Mouse (Mus musculus): ENCODE data around the gene Htra1.

Htra1 gene

DNA sequence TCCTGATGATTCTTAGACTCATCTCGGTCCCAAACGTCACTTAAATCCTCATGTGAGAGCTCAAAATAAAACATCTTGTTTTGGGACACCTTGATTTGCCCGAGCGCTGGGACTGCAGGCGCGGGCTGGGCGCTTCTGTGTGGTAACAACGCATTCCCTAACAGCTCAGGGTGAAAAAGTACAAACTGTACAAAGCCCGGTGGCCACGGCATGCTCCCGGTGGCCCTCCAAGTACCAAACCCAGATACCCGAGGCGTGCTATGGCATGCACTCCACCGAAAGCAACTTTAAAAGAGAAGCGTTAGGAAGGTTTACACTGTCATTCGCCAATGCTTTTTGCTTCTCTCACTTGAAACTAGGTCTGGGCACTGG lies 504 bp upstream of the Htra1 start:
- no peak for DNase-seq (ENCODE audit: low spot score in 2 of 2)

GRCm38 (mm10) chr7:130936472-130936951 lies 601 bp downstream of the Htra1 start:
- DNase-seq (ENCODE audit: low spot score in 2 of 2) = no peak

DNA sequence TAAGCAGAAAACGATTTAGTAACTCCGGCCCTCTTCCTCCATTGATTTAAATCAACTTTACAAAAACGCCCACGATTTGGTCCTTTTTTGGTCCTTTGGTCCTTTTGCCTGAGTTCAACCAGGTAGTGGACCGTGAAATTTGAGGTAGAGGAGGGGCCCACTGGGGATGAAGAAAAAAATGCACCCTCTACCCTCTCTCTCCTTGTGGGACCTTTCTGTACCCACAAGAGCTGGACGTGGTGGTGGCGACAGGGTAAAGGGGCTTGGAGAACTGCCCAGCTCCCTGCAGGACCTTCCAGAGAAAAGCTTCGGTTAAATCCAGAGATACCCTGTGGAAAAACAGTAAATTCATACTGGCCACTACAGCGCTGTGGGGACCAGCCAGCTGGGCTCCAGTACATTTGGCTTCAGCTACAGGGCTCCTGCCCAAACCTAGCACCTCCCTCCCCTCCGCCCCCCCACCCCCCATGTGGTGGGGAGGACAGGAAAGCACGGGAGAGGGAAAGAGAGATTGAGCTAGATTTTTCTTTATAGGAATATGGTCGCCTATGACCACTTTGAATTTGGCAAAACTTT lies 1.4 kb downstream of the Htra1 start:
- DNase-seq (ENCODE audit: low spot score in 2 of 2) = no peak

DNA sequence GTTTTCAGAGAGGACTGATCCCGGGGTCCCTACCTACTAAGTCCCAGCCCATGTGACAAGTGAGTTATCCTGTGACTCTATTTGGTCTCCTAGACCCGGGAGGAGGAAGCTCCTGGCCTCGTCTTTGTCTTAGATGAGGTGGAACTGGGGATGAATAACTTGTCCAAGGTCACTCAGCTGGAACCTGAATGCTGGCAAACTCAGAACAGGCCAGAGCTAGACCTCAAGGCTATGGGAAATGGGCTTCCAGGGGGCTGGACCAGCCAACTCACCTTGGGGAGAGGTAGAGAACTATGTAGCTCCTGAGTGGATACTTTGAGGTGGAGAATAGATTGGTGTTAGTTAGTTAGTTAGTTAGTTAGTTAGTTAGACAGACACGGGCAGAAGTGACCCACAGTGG lies 2.1 kb downstream of the Htra1 start:
- DNase-seq (ENCODE audit: low spot score in 2 of 2) = no peak

DNA sequence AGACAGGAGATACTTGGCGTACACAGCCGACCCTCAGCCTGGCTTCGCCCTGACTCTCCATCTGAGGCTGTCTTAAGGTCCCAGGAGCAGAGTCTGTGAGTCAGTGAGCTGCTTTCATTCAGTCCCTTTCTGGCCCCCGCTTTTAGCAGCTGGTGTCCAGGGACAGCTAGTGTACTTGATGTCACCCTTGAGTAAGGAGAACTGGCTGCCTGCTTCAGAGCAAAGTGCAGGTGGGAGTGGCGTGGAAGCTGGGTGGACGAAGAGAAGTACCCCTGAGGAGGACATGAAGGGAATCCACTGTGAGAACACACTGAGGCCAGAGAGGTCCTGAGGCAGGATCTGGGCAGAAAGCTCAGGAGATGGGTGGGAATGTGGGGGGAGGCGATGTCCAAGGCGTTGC lies 3.0 kb downstream of the Htra1 start:
- DNase-seq (ENCODE audit: low spot score in 2 of 2) = no peak

DNA sequence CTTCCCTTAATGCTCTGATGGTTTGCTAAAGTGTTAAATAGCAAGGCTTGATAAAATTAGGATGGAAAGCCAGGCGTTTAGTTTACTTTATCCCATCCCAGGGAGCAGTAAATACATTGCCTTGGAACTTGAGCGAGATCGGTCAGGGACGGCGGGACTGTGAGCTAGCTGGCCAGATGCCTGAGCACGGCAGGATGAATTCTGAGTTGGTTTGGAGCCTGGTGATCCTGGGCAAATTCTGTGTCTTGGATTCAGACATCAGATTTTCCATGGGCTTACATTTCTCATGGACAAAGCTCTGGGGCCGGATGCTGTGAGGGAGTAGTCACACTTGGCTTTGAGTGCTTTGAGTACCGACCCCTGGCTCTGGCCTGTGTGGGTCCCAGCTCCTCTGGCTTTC lies 4.8 kb downstream of the Htra1 start:
- no peak for DNase-seq (ENCODE audit: low spot score in 2 of 2)

- no peak for DNase-seq (ENCODE audit: low spot score in 2 of 2)
These were observed 7.5 kb downstream of the Htra1 start for GRCm38 (mm10) chr7:130943280-130943895.

- no peak for DNase-seq (ENCODE audit: low spot score in 2 of 2)
These were observed 9.0 kb downstream of the Htra1 start for GRCm38 (mm10) chr7:130944766-130945475.

DNA sequence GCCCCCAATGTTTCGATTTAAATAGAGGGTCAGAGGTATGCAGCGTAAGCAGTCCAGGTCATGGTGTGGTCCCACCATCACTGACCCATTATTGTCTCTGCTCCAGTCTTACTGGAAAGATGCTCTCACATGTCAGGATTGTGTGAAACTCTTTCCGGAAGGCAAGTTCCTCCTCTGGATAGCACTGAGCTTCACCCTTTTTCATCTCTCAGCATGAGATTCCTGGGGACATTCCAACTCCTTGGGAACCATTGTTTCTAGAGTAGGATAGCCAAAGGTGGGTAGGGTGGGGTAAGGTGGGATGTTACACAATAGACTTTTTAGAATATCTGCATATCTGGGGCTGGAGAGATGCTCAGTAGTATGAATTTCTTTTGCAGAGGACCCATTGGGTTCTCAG lies 9.8 kb downstream of the Htra1 start:
- no peak for DNase-seq (ENCODE audit: low spot score in 2 of 2)

DNA sequence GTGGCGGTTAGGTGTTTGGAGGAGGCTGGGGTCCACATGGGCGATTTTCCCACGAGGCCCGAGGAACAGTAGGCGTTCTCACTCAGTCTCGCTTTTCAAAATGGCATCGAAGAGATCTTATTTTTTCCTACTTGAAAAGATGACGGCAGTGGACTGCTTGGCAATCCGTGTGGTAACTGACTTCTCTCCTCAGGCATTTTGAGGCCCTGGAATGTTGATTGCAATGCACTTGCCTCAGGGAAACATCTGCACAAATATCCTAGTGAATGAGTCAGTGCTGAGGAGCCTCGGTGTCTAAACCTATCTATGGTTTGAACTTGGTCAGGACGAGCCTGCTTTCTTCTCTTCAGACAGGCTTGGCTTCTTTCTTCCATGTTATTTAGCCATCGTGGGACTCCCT lies 10.4 kb downstream of the Htra1 start:
- DNase-seq (ENCODE audit: low spot score in 2 of 2) = no peak

DNA sequence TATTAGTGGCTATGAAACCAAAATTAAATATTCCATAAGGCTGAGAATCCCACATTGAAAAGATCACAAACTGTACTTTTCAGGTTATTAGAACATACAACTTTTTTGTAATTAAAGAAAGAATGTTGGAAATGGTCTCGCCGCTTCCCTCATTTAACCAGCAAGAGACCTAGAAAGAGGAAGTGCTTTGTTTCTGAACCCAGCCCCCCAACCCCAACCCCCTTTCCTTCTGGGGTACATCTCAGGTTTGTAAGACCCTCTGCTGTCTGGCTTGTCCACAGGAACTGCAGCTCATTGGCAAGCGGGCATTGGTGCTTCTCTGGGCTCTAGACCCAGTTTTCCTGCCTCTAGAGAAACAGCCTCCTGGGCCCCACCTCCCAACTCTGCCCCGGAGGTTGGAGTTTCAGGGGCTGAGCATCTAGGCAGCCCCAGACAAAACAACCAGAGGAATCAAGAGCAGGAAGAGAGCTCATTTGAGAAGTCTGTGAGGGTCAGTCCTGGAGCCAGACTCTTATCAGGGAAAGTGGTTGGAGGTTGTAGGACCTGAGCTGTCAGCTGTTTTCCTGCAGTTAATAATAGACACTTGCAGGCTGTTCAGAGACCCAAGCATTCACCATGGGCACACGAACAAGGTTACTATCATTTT lies 12.8 kb downstream of the Htra1 start:
- DNase-seq (ENCODE audit: low spot score in 2 of 2) = no peak

DNA sequence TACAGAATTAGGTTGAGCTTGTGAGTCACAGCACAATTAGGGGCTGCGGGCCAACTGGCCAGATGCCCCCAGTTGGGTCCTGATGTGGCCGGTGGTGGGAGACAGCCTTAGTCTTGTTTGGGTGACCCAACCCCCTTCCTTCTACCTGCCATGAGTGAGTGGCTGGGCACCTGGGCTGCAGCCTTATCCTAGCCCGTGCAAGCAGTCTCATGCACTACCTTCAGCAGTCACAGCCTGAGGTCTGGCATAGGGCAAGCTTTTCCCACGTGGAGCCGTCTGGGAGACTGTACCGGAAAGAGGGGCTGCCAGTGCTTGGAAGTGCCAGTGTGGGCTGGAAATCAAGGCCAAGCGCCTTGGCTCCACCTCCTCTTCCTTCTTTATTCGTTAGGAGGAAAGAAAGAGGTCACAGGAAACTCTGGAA lies 13.4 kb downstream of the Htra1 start:
- DNase-seq (ENCODE audit: low spot score in 2 of 2) = no peak

GRCm38 (mm10) chr7:130950482-130950881 lies 14.6 kb downstream of the Htra1 start:
- DNase-seq (ENCODE audit: low spot score in 2 of 2) = no peak

DNA sequence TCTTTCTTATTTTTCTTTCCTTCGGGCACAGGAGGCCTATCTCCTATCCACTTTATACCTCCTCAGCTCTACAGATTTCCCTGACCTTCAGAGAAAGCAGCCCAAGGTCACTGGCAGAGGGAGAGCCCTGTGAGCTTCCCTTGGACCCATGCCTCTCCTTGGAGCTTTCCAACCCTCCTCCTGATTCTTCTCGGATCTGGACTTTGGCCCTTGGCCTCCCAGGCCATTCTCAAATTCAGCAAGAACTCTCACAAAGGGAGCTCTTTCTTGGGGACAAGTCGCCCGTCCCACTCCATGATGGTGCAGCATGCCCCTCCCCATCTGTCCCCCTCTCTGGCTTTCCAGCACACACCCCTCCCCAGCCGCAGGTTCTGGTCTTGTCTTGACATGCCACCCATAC lies 15.1 kb downstream of the Htra1 start:
- no peak for DNase-seq (ENCODE audit: low spot score in 2 of 2)

DNA sequence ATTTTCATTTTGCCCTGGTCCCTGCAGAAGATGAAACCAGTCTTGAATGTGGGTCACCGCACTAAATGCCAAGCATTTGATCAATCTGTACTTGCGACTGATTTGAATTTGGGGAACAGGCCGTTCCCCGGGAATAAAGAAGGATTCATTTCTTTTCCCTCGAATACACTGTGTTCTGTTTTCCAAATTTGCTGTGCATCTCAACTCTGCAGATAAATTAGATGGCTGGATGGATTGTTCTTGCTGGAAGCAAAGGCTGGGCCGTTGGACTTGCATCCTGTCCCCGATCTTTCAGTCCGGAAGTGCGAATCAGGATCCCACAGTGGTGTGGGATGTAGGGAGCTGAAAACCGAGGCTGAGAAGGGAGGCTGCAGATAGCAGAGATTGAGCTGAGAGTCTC lies 17.5 kb downstream of the Htra1 start:
- DNase-seq (ENCODE audit: low spot score in 2 of 2) = no peak

DNA sequence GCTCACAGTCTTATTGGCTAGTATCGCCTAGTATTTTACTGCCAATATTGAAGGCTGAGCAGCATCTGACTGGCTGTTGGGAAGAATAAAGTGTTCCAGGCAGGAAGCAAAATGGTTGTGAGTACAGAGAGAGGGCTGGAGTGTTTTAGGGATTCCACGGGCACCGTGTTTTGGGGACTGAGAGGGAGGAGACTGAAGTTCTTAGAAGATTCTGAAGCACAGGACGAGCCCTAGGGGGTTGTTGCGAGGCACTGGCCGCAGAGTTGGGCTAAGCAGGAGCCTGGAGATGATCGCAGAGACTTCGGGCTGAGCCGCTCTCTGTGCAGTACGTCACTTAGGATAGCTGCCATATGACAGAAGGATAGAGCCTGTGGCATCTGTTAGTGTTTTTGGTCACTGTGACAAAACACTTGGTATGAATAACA lies 18.3 kb downstream of the Htra1 start:
- DNase-seq (ENCODE audit: low spot score in 2 of 2) = no peak

GRCm38 (mm10) chr7:130958551-130958950 lies 22.6 kb downstream of the Htra1 start:
- no peak for DNase-seq (ENCODE audit: low spot score in 2 of 2)

GRCm38 (mm10) chr7:130959868-130960267 lies 24.0 kb downstream of the Htra1 start:
- no peak for DNase-seq (ENCODE audit: low spot score in 2 of 2)

GRCm38 (mm10) chr7:130961429-130961828 lies 25.5 kb downstream of the Htra1 start:
- DNase-seq (ENCODE audit: low spot score in 2 of 2) = no peak

DNA sequence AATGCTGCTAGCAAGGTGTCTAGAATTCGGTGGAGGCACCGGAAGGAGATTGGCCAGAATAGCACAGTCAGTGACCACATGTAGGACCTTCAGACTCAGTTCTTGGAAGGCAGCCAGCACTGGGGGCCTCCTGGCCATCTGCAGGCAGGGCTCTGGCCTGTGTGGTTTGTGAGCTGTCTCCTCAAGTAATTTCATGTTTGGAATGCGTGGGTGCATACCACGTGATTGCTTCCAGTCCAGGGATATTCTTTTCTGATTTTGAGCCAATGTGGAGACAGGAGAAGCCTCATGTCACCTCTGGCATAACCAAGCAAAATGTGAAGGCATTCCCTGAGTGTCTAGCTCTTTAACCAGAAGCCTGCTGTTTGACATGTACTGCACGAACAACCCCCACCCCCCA lies 28.8 kb downstream of the Htra1 start:
- no peak for DNase-seq (ENCODE audit: low spot score in 2 of 2)

- DNase-seq (ENCODE audit: low spot score in 2 of 2) = no peak
These were observed 29.5 kb downstream of the Htra1 start for GRCm38 (mm10) chr7:130965396-130965795.

DNA sequence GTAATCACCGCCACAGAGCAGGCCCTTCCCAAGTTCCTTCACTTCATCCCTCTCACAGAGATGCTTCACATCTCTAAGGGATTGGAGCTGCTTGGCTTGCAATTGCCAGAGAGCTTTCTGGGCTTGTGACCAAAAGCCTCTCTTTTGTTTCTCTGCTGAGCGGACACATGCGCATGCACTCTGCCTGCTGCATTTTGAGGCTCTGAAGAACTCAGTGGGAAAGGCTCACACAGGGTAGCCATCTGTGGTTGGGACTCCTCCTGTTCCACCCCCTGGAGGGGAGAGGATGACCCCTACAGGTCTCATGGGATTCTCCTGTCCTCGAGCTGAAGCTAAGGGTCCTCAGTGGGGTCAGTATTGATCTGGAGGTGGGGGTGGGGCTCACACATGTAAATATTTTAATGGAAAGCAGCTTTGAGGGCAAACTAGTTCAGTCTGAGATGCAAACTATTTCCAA lies 30.0 kb downstream of the Htra1 start:
- no peak for DNase-seq (ENCODE audit: low spot score in 2 of 2)

GRCm38 (mm10) chr7:130966451-130966850 lies 30.5 kb downstream of the Htra1 start:
- no peak for DNase-seq (ENCODE audit: low spot score in 2 of 2)
